Mouse (Mus musculus) intestine, embryonic 15.5 days (tissue): ENCODE measurements around the gene Hoxa11. TPM values are rescaled to one million over a fixed set of nuclear protein-coding genes. Genes with fewer than 3 reads are reported as not detected.

Experiments used
- ATAC-seq: fragments of 200-750 bp; cut with Nextera tagmentation; 2 replicates; pipeline ENCODE4 v1.8.0; 2017; ENCODE audit warnings: moderate TSS enrichment, moderate library complexity
- H3K27ac ChIP-seq: fragments of 300-500 bp; sonication (generic); 2 replicates; pipeline ENCODE4 v1.5.1; 2015; ENCODE audit warnings: mild to moderate bottlenecking, inconsistent platforms
- H3K27me3 ChIP-seq: fragments of 300-500 bp; sonication (generic); replicated peaks from 2 replicates; pipeline ENCODE4 v1.6.1; 2015; ENCODE audit warnings: inconsistent platforms
- H3K36me3 ChIP-seq: fragments of 300-500 bp; sonication (generic); 2 replicates; pipeline ENCODE4 v1.6.1; 2015; ENCODE audit warnings: inconsistent platforms
- H3K4me1 ChIP-seq: fragments of 300-500 bp; sonication (generic); replicated peaks from 2 replicates; pipeline ENCODE4 v1.6.1; 2015; ENCODE audit warnings: inconsistent platforms
- H3K4me2 ChIP-seq: fragments of 300-500 bp; sonication (generic); replicated peaks from 2 replicates; pipeline ENCODE4 v1.6.1; 2015; ENCODE audit warnings: mild to moderate bottlenecking, inconsistent platforms
- H3K4me3 ChIP-seq: fragments of 300-500 bp; sonication (generic); replicated peaks from 2 replicates; pipeline ENCODE4 v1.5.1; 2015; ENCODE audit warnings: inconsistent platforms
- H3K9ac ChIP-seq: fragments of 300-500 bp; sonication (generic); 2 replicates; pipeline ENCODE4 v1.6.1; 2015; ENCODE audit warnings: inconsistent platforms
- H3K9me3 ChIP-seq: fragments of 300-500 bp; sonication (generic); 2 replicates; pipeline ENCODE4 v1.6.1; 2016; ENCODE audit warnings: inconsistent platforms
- WGBS: fragments of 180-500 bp; shearing (Covaris S2); methylation state at CpG from one replicate; pipeline ENCODE4 v1.1.7; 2015; 5-methylcytosine and 5-hydroxymethylcytosine counted together
- polyA plus RNA-seq: library from polyadenylated mRNA; unstranded; fragments of >200 nt; fragmentation: Nextera tagmentation; extraction: Ambion mirVana; gene quantifications from 2 replicates; pipeline ENCODE4 v1.2.1, GENCODE M21; 2015

Gene Hoxa11
- polyA plus RNA-seq: 2.0 and 3.3 TPM in 2 replicates

DNA sequence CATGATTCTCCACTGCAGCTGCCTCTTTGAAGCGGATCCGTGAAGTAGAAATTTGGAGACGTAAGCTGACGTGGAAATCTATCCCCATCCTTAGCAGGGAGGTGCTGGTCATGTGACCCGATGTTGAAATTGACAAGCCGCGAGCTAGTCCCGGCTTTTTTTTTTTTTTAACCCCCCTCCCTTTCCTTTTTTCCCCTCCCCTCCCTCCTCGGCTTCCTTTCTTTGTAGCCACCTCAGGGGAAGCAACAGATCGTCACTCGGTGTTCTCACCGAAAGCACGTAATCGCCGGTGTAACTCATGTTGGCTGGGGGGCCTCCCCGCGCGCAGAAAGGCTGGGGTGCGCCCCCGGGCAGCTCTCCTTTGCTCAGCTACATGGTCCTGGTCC lies at the start of gene Hoxa11:
Gene Hoxa11 (minus strand): TSS at position 54 of the 386 bp plus-strand sequence.
- peak within 1 kb of the TSS; percentile 28 for H3K4me3 ChIP-seq
- no peaks in the 10 kb centered on the region for H3K36me3 ChIP-seq
- H3K9me3 ChIP-seq: no peaks in the 10 kb centered on the region
- peak within 1 kb of the TSS; percentile 36 for H3K9ac ChIP-seq
- H3K27me3 ChIP-seq: peaks cover 93% of the 10 kb centered on the region
- peak within 1 kb of the TSS; percentile 60; the same call in 1 of the 2 replicates for H3K27ac ChIP-seq
- H3K4me1 ChIP-seq: peaks cover 18% of the 10 kb centered on the region; the same call in 1 of the 2 replicates
- ATAC-seq: peak; percentile 51; the same call in 1 of the 2 replicates
- WGBS: under 1% methylated on average over 20 of the region's 20 CpGs
- H3K4me2 ChIP-seq: peak within 1 kb of the TSS; percentile 43

GRCm38 (mm10) chr6:52294616-52295015 lies 49.0 kb upstream of the Hoxa11 start:
- Histone ChIP-seq H3K4me2 (no peak overlapping the region), H3K36me3 (no peaks in the 10 kb centered on the region), H3K9me3 (no peaks in the 10 kb centered on the region), H3K27me3 (peaks cover 28% of the 10 kb centered on the region), H3K27ac (no peak overlapping the region), H3K9ac (no peak overlapping the region), H3K4me1 (no peaks in the 10 kb centered on the region), H3K4me3 (no peak overlapping the region)
- ATAC-seq: no peak
- 72% methylated on average over 6 of the region's 6 CpGs for WGBS

GRCm38 (mm10) chr6:52292328-52292727 lies 46.7 kb upstream of the Hoxa11 start:
- no peak for ATAC-seq
- no peaks in the 10 kb centered on the region for H3K36me3 ChIP-seq
- peaks cover 38% of the 10 kb centered on the region for H3K27me3 ChIP-seq
- 69% methylated on average over 7 of the region's 7 CpGs for WGBS
- H3K9me3 ChIP-seq: no peaks in the 10 kb centered on the region
- H3K27ac ChIP-seq: no peak overlapping the region
- no peak overlapping the region for H3K9ac ChIP-seq
- no peaks in the 10 kb centered on the region for H3K4me1 ChIP-seq
- H3K4me2 ChIP-seq: no peak overlapping the region
- H3K4me3 ChIP-seq: no peak overlapping the region

- H3K4me1 ChIP-seq: no peaks in the 10 kb centered on the region
- no peaks in the 10 kb centered on the region for H3K9me3 ChIP-seq
- H3K27me3 ChIP-seq: peaks cover 38% of the 10 kb centered on the region
- no peak overlapping the region for H3K9ac ChIP-seq
- H3K27ac ChIP-seq: no peak overlapping the region
- peak overlapping the region; percentile 69 for H3K4me2 ChIP-seq
- WGBS: 4% methylated on average over 45 of the region's 45 CpGs
- ATAC-seq: no peak
- H3K36me3 ChIP-seq: no peaks in the 10 kb centered on the region
- peak overlapping the region; percentile 29 for H3K4me3 ChIP-seq
These were observed 45.6 kb upstream of the Hoxa11 start for GRCm38 (mm10) chr6:52291021-52291860.

GRCm38 (mm10) chr6:52290186-52290585 lies 44.6 kb upstream of the Hoxa11 start:
- H3K9ac ChIP-seq: no peak overlapping the region
- ATAC-seq: no peak
- H3K36me3 ChIP-seq: no peaks in the 10 kb centered on the region
- no peak overlapping the region for H3K4me3 ChIP-seq
- no peaks in the 10 kb centered on the region for H3K9me3 ChIP-seq
- WGBS: 22% methylated on average over 12 of the region's 12 CpGs
- H3K27ac ChIP-seq: no peak overlapping the region
- no peak overlapping the region for H3K4me2 ChIP-seq
- H3K27me3 ChIP-seq: peaks cover 41% of the 10 kb centered on the region
- H3K4me1 ChIP-seq: no peaks in the 10 kb centered on the region

DNA sequence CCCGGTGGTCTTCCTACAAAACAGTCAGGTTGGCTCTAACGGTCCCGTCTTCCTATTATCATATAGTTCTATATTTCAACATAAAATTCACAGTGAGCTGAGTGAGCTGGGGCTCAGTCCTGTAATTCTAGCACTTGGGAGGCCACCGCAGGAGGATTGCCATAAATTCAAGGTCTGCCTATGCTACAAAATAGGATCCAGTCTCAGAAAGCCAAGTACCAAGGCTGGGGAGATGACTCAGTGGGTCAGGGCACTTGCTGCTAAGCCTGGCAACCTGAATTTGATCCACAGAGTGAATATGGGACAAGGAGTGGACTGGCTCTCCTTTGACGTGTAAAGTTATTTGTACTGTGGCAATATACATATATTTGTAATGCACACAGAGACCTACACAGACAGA lies 38.3 kb upstream of the Hoxa11 start:
- no peak overlapping the region for H3K4me3 ChIP-seq
- no peaks in the 10 kb centered on the region for H3K36me3 ChIP-seq
- peaks cover 12% of the 10 kb centered on the region for H3K27me3 ChIP-seq
- H3K4me2 ChIP-seq: no peak overlapping the region
- ATAC-seq: no peak
- no peaks in the 10 kb centered on the region for H3K4me1 ChIP-seq
- H3K9me3 ChIP-seq: no peaks in the 10 kb centered on the region
- no peak overlapping the region for H3K9ac ChIP-seq
- WGBS: 83% methylated on average over 5 of the region's 5 CpGs
- H3K27ac ChIP-seq: no peak overlapping the region

DNA sequence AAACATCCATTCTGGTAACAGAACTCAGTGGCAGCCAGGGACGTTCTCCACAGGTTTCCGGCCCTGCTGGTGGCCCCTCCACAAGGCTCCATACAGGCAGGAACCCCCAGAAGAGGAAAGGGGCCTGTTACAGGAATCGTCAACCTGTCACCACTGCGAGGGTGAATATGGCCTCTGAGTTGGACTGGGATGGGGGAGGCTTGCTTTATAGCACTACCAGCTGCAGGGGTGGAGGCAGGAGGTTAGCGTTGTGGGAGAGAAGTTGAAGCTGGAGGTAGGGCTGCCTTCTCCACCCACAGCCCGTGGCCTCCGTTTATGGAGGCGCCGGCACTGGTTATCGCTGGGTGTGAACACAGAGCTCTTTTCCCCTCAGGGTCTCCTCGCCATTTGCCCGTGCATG lies 35.5 kb upstream of the Hoxa11 start:
- Histone ChIP-seq H3K4me1 (no peaks in the 10 kb centered on the region), H3K27me3 (peaks cover 31% of the 10 kb centered on the region), H3K4me3 (no peak overlapping the region), H3K4me2 (no peak overlapping the region), H3K9me3 (no peaks in the 10 kb centered on the region), H3K9ac (no peak overlapping the region), H3K27ac (no peak overlapping the region), H3K36me3 (no peaks in the 10 kb centered on the region)
- 53% methylated on average over 12 of the region's 12 CpGs for WGBS
- no peak for ATAC-seq

DNA sequence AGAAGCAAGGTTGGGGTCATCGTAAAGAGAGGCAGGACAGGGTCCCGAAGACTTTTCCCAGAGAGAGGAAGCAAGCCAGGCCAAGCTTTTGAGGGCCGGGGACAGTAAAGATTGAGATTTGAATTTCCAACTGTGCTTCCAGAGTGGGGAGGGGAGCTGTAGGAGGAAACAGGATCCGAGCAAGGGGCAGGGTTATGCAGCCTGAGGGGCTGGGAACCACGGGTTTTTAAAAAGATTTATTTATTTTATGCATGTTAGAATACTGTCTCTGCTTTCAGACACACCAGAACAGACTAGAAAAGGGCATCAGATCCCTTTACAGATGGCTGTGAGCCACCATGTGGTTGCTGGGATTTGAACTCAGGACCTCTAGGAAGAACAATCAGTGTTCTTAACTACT lies 31.3 kb upstream of the Hoxa11 start:
- H3K27ac ChIP-seq: no peak overlapping the region
- H3K9me3 ChIP-seq: no peaks in the 10 kb centered on the region
- H3K4me1 ChIP-seq: 0 out of 2 replicates have a peak, but pooled peaks cover 12% of the 10 kb centered on the region
- no peak for ATAC-seq
- no peaks in the 10 kb centered on the region for H3K36me3 ChIP-seq
- no peak overlapping the region for H3K4me2 ChIP-seq
- H3K9ac ChIP-seq: no peak overlapping the region
- peaks cover 67% of the 10 kb centered on the region for H3K27me3 ChIP-seq
- no peak overlapping the region for H3K4me3 ChIP-seq
- WGBS: 20% methylated on average over 5 of the region's 5 CpGs

DNA sequence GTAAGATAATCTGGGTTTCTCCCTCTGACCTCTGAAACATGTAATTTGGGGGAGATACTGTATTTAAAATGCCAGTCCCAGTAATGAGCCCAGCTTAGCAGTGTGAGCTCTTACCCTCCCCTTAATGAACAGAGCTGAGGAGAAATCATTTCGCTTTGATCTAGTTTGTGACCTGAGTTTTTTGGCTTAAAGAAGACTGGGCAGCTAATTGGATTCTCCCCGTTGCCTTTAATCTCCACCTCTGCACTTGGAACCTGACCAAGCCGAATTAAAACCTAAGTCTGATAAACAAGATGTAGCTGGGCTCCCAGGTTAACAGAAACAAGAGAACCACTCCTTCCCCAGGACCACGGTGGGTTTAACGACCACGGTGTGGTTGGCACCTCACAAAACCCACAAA lies 30.8 kb upstream of the Hoxa11 start:
- no peak overlapping the region for H3K4me2 ChIP-seq
- no peak overlapping the region for H3K27ac ChIP-seq
- no peak for ATAC-seq
- H3K4me3 ChIP-seq: no peak overlapping the region
- no peaks in the 10 kb centered on the region for H3K36me3 ChIP-seq
- no peaks in the 10 kb centered on the region for H3K9me3 ChIP-seq
- 7% methylated on average over 6 of the region's 6 CpGs for WGBS
- peaks cover 72% of the 10 kb centered on the region for H3K27me3 ChIP-seq
- H3K4me1 ChIP-seq: 0 out of 2 replicates have a peak, but pooled peaks cover 12% of the 10 kb centered on the region
- H3K9ac ChIP-seq: no peak overlapping the region

- H3K9me3 ChIP-seq: no peaks in the 10 kb centered on the region
- H3K36me3 ChIP-seq: no peaks in the 10 kb centered on the region
- H3K27me3 ChIP-seq: peaks cover 75% of the 10 kb centered on the region
- WGBS: 19% methylated on average over 8 of the region's 8 CpGs
- H3K4me2 ChIP-seq: no peak overlapping the region
- 0 out of 2 replicates have a peak, but pooled peaks cover 12% of the 10 kb centered on the region for H3K4me1 ChIP-seq
- H3K9ac ChIP-seq: no peak overlapping the region
- no peak for ATAC-seq
- no peak overlapping the region for H3K4me3 ChIP-seq
- no peak overlapping the region for H3K27ac ChIP-seq
These were observed 30.1 kb upstream of the Hoxa11 start for GRCm38 (mm10) chr6:52275563-52276280.

- Histone ChIP-seq H3K4me1 (0 out of 2 replicates have a peak, but pooled peaks cover 12% of the 10 kb centered on the region), H3K4me2 (no peak overlapping the region), H3K27me3 (peaks cover 86% of the 10 kb centered on the region), H3K9ac (no peak overlapping the region), H3K9me3 (no peaks in the 10 kb centered on the region), H3K27ac (no peak overlapping the region), H3K36me3 (no peaks in the 10 kb centered on the region), H3K4me3 (no peak overlapping the region)
- 9% methylated on average over 11 of the region's 11 CpGs for WGBS
- no peak for ATAC-seq
These were observed 29.0 kb upstream of the Hoxa11 start for GRCm38 (mm10) chr6:52274576-52274975.

- ATAC-seq: no peak
- no peak overlapping the region for H3K4me3 ChIP-seq
- H3K9ac ChIP-seq: no peak overlapping the region
- peaks cover 91% of the 10 kb centered on the region for H3K27me3 ChIP-seq
- H3K9me3 ChIP-seq: no peaks in the 10 kb centered on the region
- 10% methylated on average over 22 of the region's 22 CpGs for WGBS
- H3K4me1 ChIP-seq: 0 out of 2 replicates have a peak, but pooled peaks cover 12% of the 10 kb centered on the region
- no peak overlapping the region for H3K27ac ChIP-seq
- no peaks in the 10 kb centered on the region for H3K36me3 ChIP-seq
- H3K4me2 ChIP-seq: peak overlapping the region; percentile 28
These were observed 28.2 kb upstream of the Hoxa11 start for GRCm38 (mm10) chr6:52273656-52274280.
